Mouse (Mus musculus): ENCODE measurements around the gene Cntln.

DNA sequence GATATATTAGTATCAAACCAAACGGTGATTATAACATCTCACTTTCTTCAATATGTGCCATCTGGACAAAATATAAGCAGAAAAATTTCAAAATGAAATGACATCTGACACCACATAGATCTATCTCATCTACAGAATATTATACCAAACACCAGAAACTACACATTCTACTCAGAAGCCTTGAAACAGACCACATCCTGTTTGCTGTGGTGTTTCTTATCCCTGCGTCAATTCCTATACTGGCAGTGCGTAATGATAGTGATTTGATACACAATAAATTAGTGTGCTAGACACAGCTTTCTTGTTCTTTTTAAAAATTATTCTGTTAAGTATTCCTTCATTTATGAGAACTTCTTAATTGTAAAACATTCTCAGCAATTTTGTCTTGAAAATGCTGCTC lies 62.3 kb downstream of the Cntln start:
- TF ChIP-seq CTCF (IDR thresholded peaks at IDR 0.05; ENCODE audit: control insufficient read depth, insufficient read depth, insufficient read length), result no peak
- TF ChIP-seq USF1 (IDR thresholded peaks at IDR 0.05; ENCODE audit: low read depth), result no peak

Measured in C2C12 (cell line).